Mouse (Mus musculus): ENCODE measurements at regions not wholly inside any gene's neighbourhood (a gene's known extent, or its start where the extent isn't known, plus 50 kb on each side); places are given as distances from the start of the nearest gene placed in this dataset.

DNA sequence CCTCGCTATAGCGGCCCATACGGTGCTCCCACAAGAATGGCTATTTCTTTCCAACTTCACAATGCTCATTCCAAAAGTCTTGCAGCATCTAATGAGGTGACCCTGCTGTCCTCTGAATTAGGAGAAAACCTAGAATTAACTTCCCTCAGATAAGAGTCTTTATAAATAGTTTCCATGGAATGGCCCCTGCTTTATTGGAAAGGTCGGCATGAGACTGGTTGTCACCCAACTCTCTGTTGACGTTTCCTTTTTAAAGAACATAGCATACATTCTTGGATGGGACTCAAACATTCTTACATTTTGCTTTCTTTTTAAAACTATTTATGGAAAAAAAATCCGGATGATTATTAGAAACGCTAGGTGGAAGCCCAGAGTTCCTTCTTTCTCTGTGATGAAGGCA lies 53.9 kb upstream of the Lmcd1 start:
- TF ChIP-seq MAX (IDR thresholded peaks at IDR 0.05; ENCODE audit: low read depth) (no peak), POLR2A (IDR thresholded peaks at IDR 0.05; ENCODE audit: insufficient read length, low read depth) (no peak), USF1 (IDR thresholded peaks at IDR 0.05; ENCODE audit: low read depth) (no peak), TCF3 (IDR thresholded peaks at IDR 0.05; ENCODE audit: insufficient read length, low read depth) (no peak), CEBPB (IDR thresholded peaks at IDR 0.05; ENCODE audit: insufficient read depth, poor library complexity, severe bottlenecking) (no peak), TCF12 (IDR thresholded peaks at IDR 0.05; ENCODE audit: insufficient read depth, poor library complexity, severe bottlenecking) (no peak), E2F4 (IDR thresholded peaks at IDR 0.05; ENCODE audit: insufficient read depth) (no peak), MYOD1 (IDR thresholded peaks at IDR 0.05; ENCODE audit: control insufficient read depth in 1 of 3, insufficient read length in 2 of 3, low read depth in 2 of 3) (no peak), POLR2AphosphoS2 (IDR thresholded peaks at IDR 0.05; ENCODE audit: insufficient read length, low read depth) (no peak)
